Mouse (Mus musculus): ENCODE measurements around the gene Jmjd1c.
"Not testable (repeated sequence)": the region's sequence is repeated elsewhere in the genome, so short reads cannot be mapped to it uniquely, and the experiment has no call there.

Jmjd1c gene

GRCm38 (mm10) chr10:67100011-67100661 lies 4.2 kb downstream of the Jmjd1c start:
- DNase-seq (ENCODE audit: low read depth in 2 of 2, low spot score in 2 of 2): no peak

- DNase-seq (ENCODE audit: low read depth in 2 of 2, low spot score in 2 of 2): no peak
Observed at GRCm38 (mm10) chr10:67100831-67101251, 4.9 kb downstream of the Jmjd1c start.

GRCm38 (mm10) chr10:67104543-67104942 lies 8.6 kb downstream of the Jmjd1c start:
- no peak for DNase-seq (ENCODE audit: low read depth in 2 of 2, low spot score in 2 of 2)

GRCm38 (mm10) chr10:67105331-67106217 lies 9.6 kb downstream of the Jmjd1c start:
- DNase-seq (ENCODE audit: low read depth in 2 of 2, low spot score in 2 of 2): no peak

- DNase-seq (ENCODE audit: low read depth in 2 of 2, low spot score in 2 of 2): no peak
Observed at GRCm38 (mm10) chr10:67106400-67106799, 10.5 kb downstream of the Jmjd1c start.

GRCm38 (mm10) chr10:67107017-67107761 lies 11.3 kb downstream of the Jmjd1c start:
- no peak for DNase-seq (ENCODE audit: low read depth in 2 of 2, low spot score in 2 of 2)

GRCm38 (mm10) chr10:67108096-67108495 lies 12.2 kb downstream of the Jmjd1c start:
- no peak for DNase-seq (ENCODE audit: low read depth in 2 of 2, low spot score in 2 of 2)

- no peak for DNase-seq (ENCODE audit: low read depth in 2 of 2, low spot score in 2 of 2)
Observed at GRCm38 (mm10) chr10:67109635-67110034, 13.7 kb downstream of the Jmjd1c start.

GRCm38 (mm10) chr10:67111044-67111798 lies 15.3 kb downstream of the Jmjd1c start:
- no peak for DNase-seq (ENCODE audit: low read depth in 2 of 2, low spot score in 2 of 2)

GRCm38 (mm10) chr10:67111799-67112177 lies 15.9 kb downstream of the Jmjd1c start:
- DNase-seq (ENCODE audit: low read depth in 2 of 2, low spot score in 2 of 2): no peak

GRCm38 (mm10) chr10:67112967-67113366 lies 17.0 kb downstream of the Jmjd1c start:
- DNase-seq (ENCODE audit: low read depth in 2 of 2, low spot score in 2 of 2): not testable (repeated sequence)

GRCm38 (mm10) chr10:67113833-67114232 lies 17.9 kb downstream of the Jmjd1c start:
- DNase-seq (ENCODE audit: low read depth in 2 of 2, low spot score in 2 of 2): no peak

- no peak for DNase-seq (ENCODE audit: low read depth in 2 of 2, low spot score in 2 of 2)
Observed at GRCm38 (mm10) chr10:67115115-67115514, 19.2 kb downstream of the Jmjd1c start.

- DNase-seq (ENCODE audit: low read depth in 2 of 2, low spot score in 2 of 2): no peak
Observed at GRCm38 (mm10) chr10:67115666-67116091, 19.8 kb downstream of the Jmjd1c start.

- no peak for DNase-seq (ENCODE audit: low read depth in 2 of 2, low spot score in 2 of 2)
Observed at GRCm38 (mm10) chr10:67116251-67116650, 20.3 kb downstream of the Jmjd1c start.

- DNase-seq (ENCODE audit: low read depth in 2 of 2, low spot score in 2 of 2): no peak
Observed at GRCm38 (mm10) chr10:67119291-67119690, 23.4 kb downstream of the Jmjd1c start.

- no peak for DNase-seq (ENCODE audit: low read depth in 2 of 2, low spot score in 2 of 2)
Observed at GRCm38 (mm10) chr10:67120180-67120579, 24.3 kb downstream of the Jmjd1c start.

GRCm38 (mm10) chr10:67120640-67121039 lies 24.7 kb downstream of the Jmjd1c start:
- DNase-seq (ENCODE audit: low read depth in 2 of 2, low spot score in 2 of 2): no peak

- no peak for DNase-seq (ENCODE audit: low read depth in 2 of 2, low spot score in 2 of 2)
Observed at GRCm38 (mm10) chr10:67123756-67124155, 27.8 kb downstream of the Jmjd1c start.

GRCm38 (mm10) chr10:67124156-67124555 lies 28.2 kb downstream of the Jmjd1c start:
- no peak for DNase-seq (ENCODE audit: low read depth in 2 of 2, low spot score in 2 of 2)

All from CD8-positive naive resting alpha-beta T cell, adult 2 months (primary cell).